Mouse (Mus musculus) forebrain, postnatal 0 days (tissue): ENCODE data around the gene Sp2. TPM values are rescaled to one million over a fixed set of nuclear protein-coding genes. Genes with fewer than 3 reads are reported as not detected.
A peak's percentile ranks its signal among the peaks of the same experiment; 100 is the strongest.

ENCODE experiments used
- ATAC-seq: fragments of 200-750 bp; cut with Nextera tagmentation; 2 replicates; pipeline ENCODE4 v1.8.0; 2017; ENCODE audit warnings: mild to moderate bottlenecking, moderate library complexity
- DNase-seq: peaks from one replicate; pipeline ENCODE4 v3.0.0-alpha.2; 2015
- H3K27ac ChIP-seq: fragments of 300-500 bp; sonication (generic); 2 replicates; pipeline ENCODE4 v1.5.1; 2014; ENCODE audit warnings: low read depth, mild to moderate bottlenecking, antibody characterized with exemption, low read length, moderate library complexity, mixed read lengths
- H3K27me3 ChIP-seq: fragments of 300-500 bp; sonication (generic); 2 replicates; pipeline ENCODE4 v1.6.1; 2014; ENCODE audit warnings: mild to moderate bottlenecking, low read length, mixed read lengths; ENCODE audit not compliant: insufficient read depth
- H3K36me3 ChIP-seq: fragments of 300-500 bp; sonication (generic); 2 replicates; pipeline ENCODE4 v1.6.1; 2014; ENCODE audit warnings: mild to moderate bottlenecking, moderate library complexity; ENCODE audit not compliant: insufficient read depth
- H3K4me1 ChIP-seq: fragments of 300-500 bp; sonication (generic); 2 replicates; pipeline ENCODE4 v1.6.1; 2014; ENCODE audit warnings: antibody characterized with exemption; ENCODE audit not compliant: insufficient read depth
- H3K4me2 ChIP-seq: fragments of 300-500 bp; sonication (generic); 2 replicates; pipeline ENCODE4 v1.6.1; 2014; ENCODE audit warnings: low read depth, mild to moderate bottlenecking, moderate library complexity
- H3K4me3 ChIP-seq: fragments of 300-500 bp; sonication (generic); 2 replicates; pipeline ENCODE4 v1.5.1; 2014; ENCODE audit warnings: low read depth, low read length, mixed read lengths
- H3K9ac ChIP-seq: fragments of 300-500 bp; sonication (generic); 2 replicates; pipeline ENCODE4 v1.6.1; 2014; ENCODE audit warnings: mild to moderate bottlenecking
- H3K9me3 ChIP-seq: fragments of 300-500 bp; sonication (generic); 2 replicates; pipeline ENCODE4 v1.6.1; 2016; ENCODE audit warnings: low read length
- CTCF ChIP-seq: sonication (generic); IDR thresholded peaks from 2 replicates; pipeline ENCODE4 v1.5.1; 2016; ENCODE audit warnings: antibody characterized with exemption, control low read depth, low read depth
- WGBS: fragments of 180-500 bp; shearing (Covaris S2); extraction: QIAGEN DNeasy Blood & Tissue Kit; methylation state at CpG from one replicate; pipeline ENCODE4 v1.1.7; 2014; 5-methylcytosine and 5-hydroxymethylcytosine counted together
- polyA plus RNA-seq: library from polyadenylated mRNA; unstranded; fragments of >200 nt; fragmentation: Nextera tagmentation; extraction: Ambion mirVana; gene quantifications from 2 replicates; pipeline ENCODE4 v1.2.1, GENCODE M21; 2015
- total RNA-seq: library from RNA; depleted of rRNA; stranded (reverse); fragments of >200 nt; gene quantifications from 2 replicates; pipeline ENCODE4 v1.2.3, GENCODE M21; 2014

Gene Sp2
- total and polyA plus RNA-seq, 2 experiments from 2014 or later: 5.0 to 14.8 TPM

GRCm38 (mm10) chr11:96995836-96996772 lies 13.3 kb upstream of the Sp2 start:
- H3K9me3 ChIP-seq: no peaks in the 10 kb centered on the region
- no peak for ATAC-seq
- 78% methylated on average over 15 of the region's 15 CpGs for WGBS
- no peaks in the 10 kb centered on the region; the same call in 1 of the 2 replicates for H3K4me1 ChIP-seq
- H3K27ac ChIP-seq: no peak overlapping the region
- DNase-seq: no peak
- no peak overlapping the region for H3K4me3 ChIP-seq
- no peaks in the 10 kb centered on the region for H3K36me3 ChIP-seq
- H3K4me2 ChIP-seq: no peak overlapping the region
- TF ChIP-seq CTCF: no peak
- no peaks in the 10 kb centered on the region for H3K27me3 ChIP-seq
- no peak overlapping the region for H3K9ac ChIP-seq

- no peak for DNase-seq
- ATAC-seq: no peak
- Histone ChIP-seq H3K27me3 (no peaks in the 10 kb centered on the region), H3K4me2 (no peak overlapping the region), H3K4me1 (no peaks in the 10 kb centered on the region; the same call in 1 of the 2 replicates), H3K4me3 (no peak overlapping the region), H3K27ac (no peak overlapping the region), H3K36me3 (no peaks in the 10 kb centered on the region), H3K9ac (no peak overlapping the region), H3K9me3 (no peaks in the 10 kb centered on the region)
- 24% methylated on average over 5 of the region's 5 CpGs for WGBS
- no peak for TF ChIP-seq CTCF
Observed at GRCm38 (mm10) chr11:96995031-96995430, 12.3 kb upstream of the Sp2 start.

- no peaks in the 10 kb centered on the region for H3K27me3 ChIP-seq
- no peak for ATAC-seq
- WGBS: 60% methylated on average over 8 of the region's 8 CpGs
Observed at GRCm38 (mm10) chr11:96992722-96993311, 10.1 kb upstream of the Sp2 start.

GRCm38 (mm10) chr11:96991501-96991900 lies 8.7 kb upstream of the Sp2 start:
- no peaks in the 10 kb centered on the region for H3K27me3 ChIP-seq
- no peaks in the 10 kb centered on the region for H3K4me1 ChIP-seq
- ATAC-seq (no peak), DNase-seq (no peak)
- no peaks in the 10 kb centered on the region for H3K9me3 ChIP-seq
- 81% methylated on average over 5 of the region's 5 CpGs for WGBS
- TF ChIP-seq CTCF: no peak
- H3K4me3 ChIP-seq: no peak overlapping the region
- no peak overlapping the region for H3K9ac ChIP-seq
- no peak overlapping the region for H3K4me2 ChIP-seq
- no peaks in the 10 kb centered on the region for H3K36me3 ChIP-seq
- no peak overlapping the region for H3K27ac ChIP-seq

More at GRCm38 (mm10) chr11:96992722-96993311, 10.1 kb upstream of the Sp2 start:
- no peak for DNase-seq
- H3K9me3 ChIP-seq: no peaks in the 10 kb centered on the region
- no peak overlapping the region for H3K27ac ChIP-seq
- H3K36me3 ChIP-seq: no peaks in the 10 kb centered on the region
- H3K4me1 ChIP-seq: no peaks in the 10 kb centered on the region; the same call in 1 of the 2 replicates
- no peak overlapping the region for H3K9ac ChIP-seq
- no peak for TF ChIP-seq CTCF
- no peak overlapping the region for H3K4me3 ChIP-seq
- H3K4me2 ChIP-seq: no peak overlapping the region

GRCm38 (mm10) chr11:96987873-96988655 lies 5.3 kb upstream of the Sp2 start:
- peak overlapping the region; percentile 52 for H3K4me2 ChIP-seq
- H3K9ac ChIP-seq: peak overlapping the region; percentile 33
- H3K4me1 ChIP-seq: no peaks in the 10 kb centered on the region
- WGBS: 6% methylated on average over 30 of the region's 31 CpGs
- H3K9me3 ChIP-seq: no peaks in the 10 kb centered on the region
- no peak overlapping the region; the same call in 1 of the 2 replicates for H3K27ac ChIP-seq
- TF ChIP-seq CTCF: no peak
- DNase-seq (peak; percentile 69), ATAC-seq (peak; percentile 93)
- H3K36me3 ChIP-seq: no peaks in the 10 kb centered on the region
- no peaks in the 10 kb centered on the region for H3K27me3 ChIP-seq
- peak overlapping the region; percentile 38 for H3K4me3 ChIP-seq

GRCm38 (mm10) chr11:96986463-96986862 lies 3.7 kb upstream of the Sp2 start:
- Histone ChIP-seq H3K27ac (no peak overlapping the region), H3K9ac (no peak overlapping the region), H3K4me3 (no peak overlapping the region), H3K4me2 (no peak overlapping the region), H3K36me3 (no peaks in the 10 kb centered on the region), H3K9me3 (no peaks in the 10 kb centered on the region), H3K4me1 (no peaks in the 10 kb centered on the region), H3K27me3 (no peaks in the 10 kb centered on the region)
- 60% methylated on average over 3 of the region's 3 CpGs for WGBS
- DNase-seq: no peak
- no peak for ATAC-seq
- TF ChIP-seq CTCF: no peak
